Mouse (Mus musculus) liver, embryonic 11.5 days (tissue): Measurements from ENCODE around the gene Fkbp5. TPM values are rescaled to one million over a fixed set of nuclear protein-coding genes. Genes with fewer than 3 reads are reported as not detected.

Experiments
- ATAC-seq: fragments of 200-750 bp; cut with Nextera tagmentation; replicated peaks from 2 replicates; pipeline ENCODE4 v1.8.0; 2017; ENCODE audit warnings: moderate number of reproducible peaks, mild to moderate bottlenecking, moderate TSS enrichment, moderate library complexity; ENCODE audit not compliant: low FRiP score
- DNase-seq: peaks from one replicate; pipeline ENCODE4 v3.0.0-alpha.2; 2017; ENCODE audit warnings: low spot score
- H3K27ac ChIP-seq: fragments of 300-500 bp; sonication (generic); 2 replicates; pipeline ENCODE4 v1.5.1; 2014; ENCODE audit warnings: mild to moderate bottlenecking, low read depth, low read length, control low read depth
- H3K27me3 ChIP-seq: fragments of 300-500 bp; sonication (generic); replicated peaks from 2 replicates; pipeline ENCODE4 v1.6.1; 2014; ENCODE audit warnings: low read length, mixed read lengths; ENCODE audit not compliant: control insufficient read depth, insufficient read depth
- H3K36me3 ChIP-seq: fragments of 300-500 bp; sonication (generic); 2 replicates; pipeline ENCODE4 v1.6.1; 2014; ENCODE audit warnings: mild to moderate bottlenecking, low read length, moderate library complexity, mixed read lengths; ENCODE audit not compliant: control insufficient read depth, insufficient read depth
- H3K4me1 ChIP-seq: fragments of 300-500 bp; sonication (generic); replicated peaks from 2 replicates; pipeline ENCODE4 v1.6.1; 2014; ENCODE audit warnings: low read length, mixed read lengths; ENCODE audit not compliant: control insufficient read depth, insufficient read depth
- H3K4me2 ChIP-seq: fragments of 300-500 bp; sonication (generic); 2 replicates; pipeline ENCODE4 v1.6.1; 2014; ENCODE audit warnings: mild to moderate bottlenecking, control low read depth, moderate library complexity
- H3K4me3 ChIP-seq: fragments of 300-500 bp; sonication (generic); 2 replicates; pipeline ENCODE4 v1.5.1; 2014; ENCODE audit warnings: low read depth, low read length, control low read depth
- H3K9ac ChIP-seq: fragments of 300-500 bp; sonication (generic); 2 replicates; pipeline ENCODE4 v1.6.1; 2014; ENCODE audit warnings: low read depth, low read length, control low read depth
- H3K9me3 ChIP-seq: fragments of 300-500 bp; sonication (generic); 2 replicates; pipeline ENCODE4 v1.6.1; 2016; ENCODE audit warnings: low read length, inconsistent platforms, mixed read lengths; ENCODE audit not compliant: control insufficient read depth
- WGBS: fragments of 180-500 bp; shearing (Covaris S2); extraction: QIAGEN DNeasy Blood & Tissue Kit; methylation state at CpG from one replicate; pipeline ENCODE4 v1.1.7; 2014; 5-methylcytosine and 5-hydroxymethylcytosine counted together
- polyA plus RNA-seq: library from polyadenylated mRNA; unstranded; fragments of >200 nt; fragmentation: Nextera tagmentation; extraction: Ambion mirVana; gene quantifications from 2 replicates; pipeline ENCODE4 v1.2.1, GENCODE M21; 2014

Fkbp5 gene
- polyA plus RNA-seq, 1 experiment from 2014 or later: 10.1 TPM

- ATAC-seq: no peak
- H3K4me1 ChIP-seq: peaks cover 39% of the 10 kb centered on the region
Observed at GRCm38 (mm10) chr17:28513844-28514243, 3.5 kb downstream of the Fkbp5 start.

DNA sequence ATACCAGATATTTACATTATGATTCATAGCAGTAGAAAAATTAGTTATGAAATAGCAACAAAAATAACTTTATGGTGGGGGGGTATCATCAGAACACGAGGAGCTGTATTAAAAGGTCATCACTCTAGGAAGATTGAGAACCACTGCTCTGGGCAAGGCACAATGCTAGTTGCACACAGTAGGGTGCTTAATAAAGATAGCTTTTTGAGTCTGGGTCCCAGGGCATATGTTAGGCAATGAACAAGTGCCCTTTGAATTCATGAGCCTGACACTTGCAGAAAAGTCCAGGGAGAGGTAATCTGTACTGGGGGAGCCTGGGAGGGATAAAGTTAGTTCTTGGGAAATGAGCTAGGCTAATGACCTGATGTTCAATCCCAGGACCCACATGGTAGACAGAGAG lies 4.0 kb downstream of the Fkbp5 start:
- no peak overlapping the region for H3K4me3 ChIP-seq
- H3K4me2 ChIP-seq: no peak overlapping the region
- ATAC-seq (no peak), DNase-seq (no peak)
- no peaks in the 10 kb centered on the region for H3K36me3 ChIP-seq
- H3K9me3 ChIP-seq: no peaks in the 10 kb centered on the region
- 67% methylated on average over 1 of the region's 1 CpGs for WGBS
- H3K27me3 ChIP-seq: peaks cover 24% of the 10 kb centered on the region
- H3K9ac ChIP-seq: no peak overlapping the region
- H3K4me1 ChIP-seq: peaks cover 35% of the 10 kb centered on the region
- no peak overlapping the region for H3K27ac ChIP-seq

More at GRCm38 (mm10) chr17:28513844-28514243, 3.5 kb downstream of the Fkbp5 start:
- Histone ChIP-seq H3K9ac (no peak overlapping the region), H3K27me3 (peaks cover 27% of the 10 kb centered on the region), H3K36me3 (no peaks in the 10 kb centered on the region), H3K4me3 (no peak overlapping the region), H3K4me2 (no peak overlapping the region), H3K9me3 (no peaks in the 10 kb centered on the region), H3K27ac (no peak overlapping the region)
- 28% methylated on average over 7 of the region's 7 CpGs for WGBS
- DNase-seq: no peak

GRCm38 (mm10) chr17:28512696-28513095 lies 4.6 kb downstream of the Fkbp5 start:
- 49% methylated on average over 6 of the region's 6 CpGs for WGBS
- DNase-seq: no peak
- H3K27me3 ChIP-seq: peaks cover 18% of the 10 kb centered on the region

DNA sequence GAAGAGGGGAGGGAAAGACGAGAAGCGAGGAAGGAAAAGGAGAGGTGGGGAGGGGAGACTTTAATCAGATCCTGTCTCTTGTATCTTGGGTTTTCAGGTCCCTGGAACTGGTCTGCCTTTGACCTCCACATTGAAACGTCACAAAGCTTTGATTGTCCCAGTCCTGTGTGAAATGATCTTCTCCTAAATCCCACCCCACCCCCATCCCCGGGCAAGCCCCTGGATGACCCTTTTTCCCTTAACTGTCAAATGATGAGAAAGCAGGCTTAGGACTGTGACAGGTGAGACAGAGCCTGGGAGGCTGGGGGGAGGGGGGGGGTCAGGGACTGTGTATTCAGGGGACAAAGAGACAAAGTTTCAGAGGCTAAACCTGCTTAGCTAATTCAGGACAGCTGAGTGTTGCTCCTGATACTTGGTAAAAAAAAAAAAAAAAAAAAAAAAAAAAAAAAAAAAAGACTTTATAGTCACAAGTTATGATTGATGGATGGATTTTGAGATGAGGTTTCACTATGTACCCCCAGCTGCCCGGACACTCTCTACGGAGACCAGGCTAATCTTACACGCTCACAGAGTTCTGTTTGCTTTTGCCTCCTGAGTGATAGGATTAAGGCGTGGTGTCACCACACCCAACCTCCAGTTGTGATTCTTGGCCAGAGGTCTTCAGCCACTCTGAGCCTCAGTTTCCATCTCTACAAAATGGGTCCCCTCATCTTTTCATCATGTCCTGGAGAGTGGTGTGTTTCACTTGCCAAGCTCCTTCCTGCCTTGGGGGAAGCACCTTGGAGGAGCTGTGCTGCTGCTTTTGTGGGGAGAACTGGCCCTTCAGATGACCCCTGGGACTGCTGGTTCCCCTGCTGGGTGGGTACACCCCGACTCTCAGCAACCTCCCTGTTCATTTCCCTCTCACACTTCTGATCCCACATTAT lies 5.4 kb downstream of the Fkbp5 start:
- Histone ChIP-seq H3K9me3 (no peaks in the 10 kb centered on the region), H3K27me3 (peaks cover 11% of the 10 kb centered on the region), H3K4me2 (no peak overlapping the region), H3K4me1 (peaks cover 31% of the 10 kb centered on the region), H3K9ac (no peak overlapping the region), H3K36me3 (no peaks in the 10 kb centered on the region), H3K27ac (no peak overlapping the region; the same call in 1 of the 2 replicates), H3K4me3 (no peak overlapping the region)
- DNase-seq (no peak), ATAC-seq (no peak)
- 26% methylated on average over 9 of the region's 9 CpGs for WGBS

More at GRCm38 (mm10) chr17:28512696-28513095, 4.6 kb downstream of the Fkbp5 start:
- H3K9ac ChIP-seq: no peak overlapping the region
- no peak overlapping the region for H3K4me2 ChIP-seq
- no peaks in the 10 kb centered on the region for H3K36me3 ChIP-seq
- peaks cover 28% of the 10 kb centered on the region for H3K4me1 ChIP-seq
- ATAC-seq: no peak
- no peak overlapping the region for H3K4me3 ChIP-seq
- H3K9me3 ChIP-seq: no peaks in the 10 kb centered on the region
- H3K27ac ChIP-seq: peak overlapping the region; percentile 30

DNA sequence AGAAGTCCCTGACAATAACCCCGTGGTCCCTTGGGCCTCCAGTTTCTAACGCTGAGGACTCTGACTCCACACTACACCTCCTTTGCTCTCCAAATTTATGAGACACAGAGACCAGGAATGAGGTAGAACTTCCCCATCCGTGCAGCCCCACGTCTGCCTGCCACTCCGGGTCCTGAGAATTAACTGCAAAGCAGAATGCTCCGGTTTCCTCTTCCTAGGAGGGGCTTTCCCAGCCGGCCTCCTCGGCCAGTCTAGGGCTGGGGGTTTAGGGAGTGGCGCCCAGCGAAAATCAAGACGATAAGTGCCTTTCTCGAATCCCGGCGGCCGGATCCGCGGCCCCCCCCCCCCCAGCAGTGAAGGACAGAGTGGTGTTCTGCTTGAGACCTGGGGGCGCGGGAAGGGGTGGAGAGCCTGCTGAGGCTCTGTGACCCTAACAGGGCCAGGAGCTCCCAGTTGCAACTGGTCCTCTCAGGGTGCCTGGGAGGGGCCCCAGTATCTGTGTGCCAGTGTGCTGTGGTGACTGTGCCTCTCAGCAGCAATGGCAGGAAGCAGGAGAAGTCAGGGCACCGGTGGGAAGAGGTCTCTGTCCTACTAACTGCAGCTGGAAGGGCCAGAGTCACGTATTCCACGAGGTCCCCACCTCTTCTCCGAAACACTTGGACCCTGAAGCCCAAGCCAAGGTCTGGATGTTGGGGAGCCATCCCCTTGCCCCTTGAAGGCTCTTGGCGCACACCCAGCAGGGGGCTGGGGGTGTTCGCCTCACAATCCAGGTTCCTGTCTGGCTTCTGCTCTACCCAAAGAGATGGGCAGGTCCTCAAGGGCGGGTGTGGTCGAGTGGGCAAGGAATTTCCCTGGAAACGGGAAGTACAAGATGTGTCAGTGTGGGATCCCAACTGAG lies 6.6 kb downstream of the Fkbp5 start:
- Histone ChIP-seq H3K4me3 (no peak overlapping the region; the same call in 1 of the 2 replicates), H3K9me3 (no peaks in the 10 kb centered on the region), H3K27me3 (peaks cover 11% of the 10 kb centered on the region), H3K4me1 (peaks cover 27% of the 10 kb centered on the region), H3K4me2 (peak overlapping the region; percentile 52), H3K27ac (no peak overlapping the region), H3K9ac (peak overlapping the region; percentile 35; the same call in 1 of the 2 replicates), H3K36me3 (no peaks in the 10 kb centered on the region)
- ATAC-seq: no peak
- no peak for DNase-seq
- 5% methylated on average over 28 of the region's 28 CpGs for WGBS

DNA sequence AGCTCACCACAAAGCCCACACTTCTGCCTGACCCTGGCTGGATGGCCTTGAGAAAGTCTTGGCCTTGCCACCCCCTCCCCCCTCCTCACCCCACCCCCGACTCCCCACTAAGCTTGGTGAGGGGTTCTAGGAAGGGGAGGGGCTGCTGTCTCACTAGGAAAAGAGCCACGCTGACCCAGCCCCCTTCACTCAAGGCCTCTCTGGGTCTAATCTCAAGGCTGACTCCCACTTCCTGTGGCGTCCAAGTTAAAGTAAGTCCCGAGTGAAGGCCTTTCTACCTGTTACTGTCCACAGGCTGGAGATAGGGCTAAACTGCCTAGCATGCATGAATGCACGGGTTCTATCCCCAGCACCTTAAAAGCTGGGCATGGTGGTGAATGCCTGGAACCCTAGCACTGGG lies 9.8 kb downstream of the Fkbp5 start:
- DNase-seq: no peak
- Histone ChIP-seq H3K9ac (0 out of 2 replicates have a peak overlapping the region, but pooled peaks have one; percentile 8), H3K36me3 (no peaks in the 10 kb centered on the region), H3K4me1 (peaks cover 20% of the 10 kb centered on the region), H3K27me3 (peaks cover 11% of the 10 kb centered on the region), H3K4me2 (no peak overlapping the region), H3K9me3 (no peaks in the 10 kb centered on the region), H3K27ac (peak overlapping the region; percentile 52), H3K4me3 (no peak overlapping the region)
- WGBS: 12% methylated on average over 5 of the region's 5 CpGs
- ATAC-seq: no peak

DNA sequence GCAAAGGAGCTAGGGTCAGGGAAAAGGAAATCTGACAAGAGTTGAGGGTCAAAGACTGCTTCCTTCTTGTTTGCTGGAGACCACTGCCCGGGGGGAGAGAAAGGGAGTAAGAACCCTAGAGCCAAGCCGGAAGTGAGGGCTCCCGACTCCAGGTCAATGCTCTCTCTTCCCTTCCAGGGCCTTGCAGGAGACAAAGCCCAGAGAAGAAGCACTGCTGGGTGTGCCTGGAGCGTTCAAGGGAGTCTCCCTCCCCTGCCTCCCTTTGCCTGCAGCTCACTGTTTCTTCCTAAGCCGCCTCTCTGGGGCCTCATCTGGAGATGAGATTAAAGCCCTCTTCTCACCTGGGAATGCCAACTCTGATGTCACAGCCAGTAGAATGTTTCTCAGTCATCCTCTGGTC lies 10.4 kb downstream of the Fkbp5 start:
- Histone ChIP-seq H3K4me3 (no peak overlapping the region), H3K27ac (peak overlapping the region; percentile 52), H3K4me1 (peaks cover 15% of the 10 kb centered on the region), H3K9me3 (no peaks in the 10 kb centered on the region), H3K9ac (0 out of 2 replicates have a peak overlapping the region, but pooled peaks have one; percentile 8), H3K4me2 (no peak overlapping the region), H3K27me3 (peaks cover 8% of the 10 kb centered on the region), H3K36me3 (no peaks in the 10 kb centered on the region)
- ATAC-seq: no peak
- DNase-seq: no peak
- 36% methylated on average over 5 of the region's 5 CpGs for WGBS

DNA sequence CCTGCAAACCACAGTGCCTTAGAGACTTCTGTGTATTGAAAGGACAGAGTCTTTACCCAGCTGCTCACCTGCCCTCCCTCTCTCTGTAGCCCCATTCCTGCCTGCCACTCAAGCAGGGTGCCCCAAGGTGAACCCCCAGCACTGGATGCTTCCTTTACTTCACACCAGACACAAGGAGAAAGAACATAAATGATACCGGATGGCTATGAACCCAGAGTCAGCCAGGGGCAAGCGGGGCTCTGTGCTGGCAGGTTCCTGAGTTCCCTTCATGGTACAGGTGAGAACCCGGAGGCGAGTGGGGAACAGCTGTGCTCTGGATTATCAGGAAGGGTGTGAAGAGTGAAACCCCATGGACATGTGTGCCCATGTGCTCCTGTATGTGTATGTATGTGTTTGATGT lies 11.7 kb downstream of the Fkbp5 start:
- H3K4me1 ChIP-seq: peaks cover 7% of the 10 kb centered on the region
- H3K4me3 ChIP-seq: no peak overlapping the region
- no peaks in the 10 kb centered on the region for H3K9me3 ChIP-seq
- H3K27me3 ChIP-seq: peaks cover 2% of the 10 kb centered on the region; the same call in 1 of the 2 replicates
- no peak overlapping the region for H3K27ac ChIP-seq
- DNase-seq (no peak), ATAC-seq (no peak)
- no peaks in the 10 kb centered on the region for H3K36me3 ChIP-seq
- WGBS: 82% methylated on average over 4 of the region's 4 CpGs
- H3K4me2 ChIP-seq: no peak overlapping the region
- no peak overlapping the region for H3K9ac ChIP-seq
